Mouse (Mus musculus) adrenal gland, adult 2 months (tissue): ENCODE measurements around the gene Myh3. TPM values are rescaled to one million over a fixed set of nuclear protein-coding genes. Genes with fewer than 3 reads are reported as not detected.

ENCODE experiments used
- DNase-seq: peaks from one replicate; pipeline ENCODE4 v3.0.0; 2021
- microRNA-seq, 2 experiments: library from miRNA; unstranded; fragments of <30 nt; microRNA quantifications; one replicate each; pipeline ENCODE4 v1.2.0; 2021
- polyA plus RNA-seq: library from polyadenylated mRNA; depleted of rRNA; stranded (reverse); fragments of >200 nt; gene quantifications from 2 replicates; pipeline ENCODE4 v1.2.3, GENCODE M21; 2012; rRNA removed
- total RNA-seq, 2 experiments: library from RNA; stranded (reverse); gene quantifications; 2 replicates each; pipeline ENCODE4 v1.2.3; 2021

Gene Myh3
- total and polyA plus RNA-seq, 3 experiments: 0.06 to 0.14 TPM; not detected in 1

DNA sequence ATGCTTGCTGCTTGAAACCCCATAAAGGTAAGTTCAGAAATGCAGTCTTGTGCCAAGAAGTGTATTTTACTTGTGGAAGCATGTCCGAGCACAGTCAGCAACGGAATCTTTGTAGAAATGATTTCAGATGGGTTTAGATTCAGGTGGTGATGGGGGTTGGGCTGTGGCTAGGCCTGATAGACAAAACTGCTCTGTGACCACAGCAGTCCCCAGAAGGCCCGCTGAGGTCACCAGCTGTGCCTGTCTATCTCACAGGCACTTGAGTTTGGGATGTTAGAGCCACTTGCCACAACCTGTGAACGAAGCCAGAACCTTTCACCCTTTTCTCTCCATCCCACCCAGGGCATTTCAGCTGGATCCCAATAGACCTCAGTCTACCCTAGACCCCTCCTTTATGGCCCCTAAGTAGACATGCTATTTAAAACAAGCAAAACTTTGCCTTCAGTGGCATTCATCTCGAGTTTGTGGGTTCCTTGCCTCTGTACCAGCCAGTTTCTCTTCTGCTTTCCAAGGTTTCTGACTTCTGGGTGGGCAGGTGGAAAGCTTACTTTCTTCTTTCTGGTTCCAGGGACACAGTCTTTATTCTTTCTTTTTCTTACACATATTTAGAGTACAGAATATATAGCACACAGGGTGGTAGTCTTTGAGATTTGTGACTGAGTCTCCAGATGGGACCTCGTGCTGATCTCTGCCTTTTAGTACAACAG is 66.6 kb downstream of the Myh3 start:
- no peak for DNase-seq

DNA sequence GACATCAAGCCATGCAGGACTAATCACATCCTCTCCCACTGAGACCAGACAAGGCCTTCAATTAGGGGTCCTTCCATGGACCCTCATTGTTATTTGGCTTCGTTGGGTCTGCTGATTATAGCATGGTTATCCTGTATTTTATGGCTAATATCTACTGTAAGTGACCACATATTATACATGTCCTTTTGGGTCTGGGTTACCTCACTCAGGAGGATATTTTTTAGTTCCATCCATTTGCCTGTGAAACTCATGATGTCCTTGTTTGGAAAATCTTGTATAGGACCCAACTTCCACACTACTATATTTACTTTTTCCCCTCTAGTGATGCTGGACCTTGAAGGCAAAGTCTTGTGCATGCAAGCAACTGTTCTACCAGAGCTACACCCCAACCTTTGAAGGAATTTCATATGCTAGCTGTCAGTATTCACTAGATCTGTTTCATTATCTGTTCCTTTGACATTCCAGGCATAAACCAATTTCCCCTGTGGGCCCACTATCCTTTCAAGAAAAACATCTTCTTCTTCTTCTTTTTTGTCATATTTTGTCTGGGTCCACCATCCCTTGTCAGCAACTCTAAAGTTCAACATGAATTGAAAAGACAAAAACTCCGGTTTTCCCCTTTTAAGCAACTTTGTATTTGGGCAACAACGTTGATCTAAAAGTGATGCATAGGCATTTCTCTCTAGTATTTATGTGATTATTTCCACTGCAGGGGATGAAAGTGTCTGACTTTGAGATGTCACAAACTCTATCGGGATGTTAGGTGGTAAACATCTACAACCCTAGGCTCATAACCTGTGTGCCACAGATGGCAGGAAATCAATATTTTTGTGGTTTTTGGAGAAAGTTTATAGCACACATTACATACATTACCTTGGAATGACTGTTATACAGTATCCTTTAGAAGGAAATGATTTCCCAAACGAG is 67.6 kb downstream of the Myh3 start:
- no peak for DNase-seq

DNA sequence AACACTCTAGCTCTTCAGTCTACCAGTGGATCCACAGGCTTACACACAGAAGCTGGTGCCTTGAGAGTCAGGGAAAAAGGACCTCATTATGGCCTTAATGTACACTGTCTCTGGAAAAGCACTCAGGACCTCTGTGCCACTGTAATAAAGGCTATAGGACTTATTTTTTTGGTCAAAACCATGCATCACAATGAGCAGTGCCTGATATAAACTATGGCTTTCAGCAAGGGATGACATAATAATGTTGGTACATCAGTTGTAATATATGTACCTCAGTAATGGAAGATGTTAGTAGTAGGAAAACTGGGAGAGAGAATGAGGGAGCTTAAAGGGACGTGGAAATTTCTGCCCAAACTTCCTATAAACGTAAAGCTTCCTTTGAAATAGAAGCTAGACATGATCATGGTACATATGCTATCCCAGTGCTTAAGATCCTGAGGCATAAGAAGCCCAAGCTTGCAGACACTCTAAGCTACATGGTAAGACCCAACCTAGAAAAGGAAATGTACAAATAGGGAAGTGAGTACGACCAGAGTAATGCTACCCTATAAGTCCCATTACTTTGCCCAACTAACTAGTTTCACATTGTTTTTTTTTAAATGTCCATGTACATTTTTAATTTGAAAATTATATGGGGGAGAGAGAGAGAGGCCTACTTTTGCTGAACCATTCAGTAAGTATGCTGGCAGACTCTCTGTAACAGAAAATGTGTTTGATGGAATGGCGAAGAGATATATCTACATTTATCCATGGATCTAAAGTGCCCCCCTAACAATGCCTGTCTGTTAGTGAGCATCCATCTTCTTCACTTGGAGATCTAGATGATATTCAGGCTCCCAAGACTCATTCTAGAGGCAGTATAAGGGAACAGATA is 68.5 kb downstream of the Myh3 start:
- no peak for DNase-seq

DNA sequence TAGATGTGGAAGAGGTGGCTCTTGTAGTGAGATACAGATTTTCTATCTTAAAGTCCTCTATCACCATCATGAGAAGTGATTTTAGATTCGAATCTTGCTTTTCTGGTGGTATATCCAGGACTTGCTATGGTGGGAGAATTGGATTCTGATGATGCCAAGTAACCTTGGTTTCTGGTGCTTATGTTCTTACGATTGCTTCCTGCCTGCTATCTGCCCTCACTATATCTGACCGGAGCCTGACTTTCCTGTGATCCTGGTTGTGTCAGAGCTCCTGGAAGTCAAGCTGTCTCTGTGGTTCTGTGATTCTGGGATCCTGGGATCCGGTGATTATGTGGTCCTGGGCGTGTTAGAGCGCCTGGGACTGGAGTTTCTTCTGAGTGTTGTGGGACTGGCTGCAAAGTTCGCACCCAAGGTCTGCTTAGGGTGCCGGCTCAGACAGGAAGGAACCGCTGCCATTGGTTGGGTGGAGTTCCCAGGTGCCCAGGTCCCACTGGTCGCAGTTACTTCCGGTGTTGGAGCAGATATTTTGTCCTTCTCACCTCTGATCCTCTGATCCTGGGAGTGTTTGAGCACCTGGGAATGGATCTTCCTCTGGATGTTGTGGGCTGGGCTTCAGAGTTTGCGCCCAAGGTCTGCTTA is 69.3 kb downstream of the Myh3 start:
- no peak for DNase-seq

DNA sequence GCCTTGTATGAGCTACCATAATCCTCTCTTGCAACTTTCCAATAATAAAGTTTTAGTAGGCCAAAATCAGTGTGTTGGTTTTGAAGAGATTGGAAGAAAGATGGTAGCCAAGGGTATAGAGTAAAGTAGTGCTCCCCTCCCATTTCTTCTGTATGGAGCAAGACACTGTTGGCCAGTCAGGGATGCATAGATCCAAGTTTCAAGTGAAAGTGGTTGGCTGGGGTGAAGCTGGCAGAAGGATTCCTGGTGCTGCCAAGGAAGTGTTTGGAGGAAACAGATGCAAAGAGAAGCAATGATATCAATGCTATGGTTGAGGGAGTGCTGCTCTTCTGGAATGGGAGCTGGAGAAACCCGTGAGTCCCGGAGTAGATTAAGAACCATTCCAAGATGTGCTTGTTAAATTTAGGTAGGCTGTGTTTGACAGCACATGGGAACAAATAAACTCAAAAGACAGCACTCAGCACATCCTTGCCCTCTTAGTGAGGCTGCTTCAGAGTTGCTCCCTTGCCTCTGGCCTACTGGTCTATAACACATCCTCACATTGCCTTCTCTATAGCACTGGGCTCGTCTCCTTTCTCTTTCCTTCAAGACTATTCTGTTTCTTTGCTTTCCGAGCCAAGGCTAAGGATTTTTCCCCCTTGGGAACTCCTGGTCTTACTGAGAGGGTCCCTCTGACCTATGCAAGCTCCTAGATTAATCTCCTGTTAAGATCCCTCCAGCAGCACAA is 70.3 kb downstream of the Myh3 start:
- no peak for DNase-seq

DNA sequence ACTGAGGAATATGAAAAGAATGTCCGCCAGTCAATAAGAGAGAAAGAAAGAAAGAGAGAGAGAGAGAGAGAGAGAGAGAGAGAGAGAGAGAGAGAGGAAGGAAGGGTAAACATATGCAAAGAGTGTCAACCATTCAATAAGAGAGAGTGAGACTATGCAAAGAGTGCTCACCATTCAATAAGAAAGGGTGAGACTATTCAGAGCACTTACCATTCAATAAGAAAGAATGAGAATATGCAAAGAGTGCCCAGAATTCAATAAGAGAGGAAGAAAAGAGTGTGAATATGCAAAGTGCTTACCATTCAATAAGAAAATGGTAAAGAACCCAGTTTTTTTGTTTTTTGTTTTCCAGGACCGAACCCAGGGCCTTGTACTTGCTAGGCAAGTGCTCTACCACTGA is 72.1 kb downstream of the Myh3 start:
- no peak for DNase-seq

DNA sequence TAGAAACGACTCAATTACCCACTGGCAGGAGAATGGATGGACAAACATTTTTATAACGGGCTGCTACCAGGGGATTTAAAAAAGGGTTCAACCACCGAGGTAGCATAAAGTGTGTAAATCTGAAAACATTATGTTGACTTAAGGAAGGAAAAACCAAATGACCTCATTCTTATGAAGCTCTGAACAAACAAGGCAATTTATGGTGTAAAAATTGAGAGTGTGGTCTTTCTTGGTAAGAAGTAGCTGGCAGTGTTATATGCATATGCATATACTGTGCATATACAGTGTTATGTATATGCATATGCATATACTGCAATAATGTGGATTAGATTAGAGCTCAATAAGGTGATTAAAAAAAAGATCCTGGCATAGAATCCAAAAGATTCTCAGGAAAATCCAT is 73.1 kb downstream of the Myh3 start:
- DNase-seq: no peak

Small RNAs within 50 kb of the gene (microRNA-seq; reads per million reads assigned to microRNA genes)
- gene Mir6923: 0 reads per million in 2 experiments

Other genes starting within 250 kb of the Myh3 start
- gene Pirt, start 166.3 kb upstream of the Myh3 start, total RNA-seq: 10 to 100 TPM in 1 of 2 experiments, 1 to 10 TPM in 1; 7.8 to 15.3 TPM
- gene Pirt, start 166.3 kb upstream of the Myh3 start, polyA plus RNA-seq: 1.9 and 2.7 TPM in 2 replicates
- gene Tmem238l, start 121.7 kb upstream of the Myh3 start, total RNA-seq: not detected
- gene Tmem238l, start 121.7 kb upstream of the Myh3 start, polyA plus RNA-seq: not detected in 2 replicates
- 1 to 10 TPM; 6.8 to 8.6 TPM for gene Tmem220, start 53.1 kb upstream of the Myh3 start, total RNA-seq
- gene Tmem220, start 53.1 kb upstream of the Myh3 start, polyA plus RNA-seq: 2.6 TPM in 2 replicates
- 10 to 100 TPM; 23.1 to 26.1 TPM for gene Adprm, start 25.7 kb upstream of the Myh3 start, total RNA-seq
- gene Adprm, start 25.7 kb upstream of the Myh3 start, polyA plus RNA-seq: 3.8 and 4.1 TPM in 2 replicates
- 10 to 100 TPM; 19.5 to 22.7 TPM for gene Sco1, start 25.6 kb upstream of the Myh3 start, total RNA-seq
- 10.5 and 12.0 TPM in 2 replicates for gene Sco1, start 25.6 kb upstream of the Myh3 start, polyA plus RNA-seq
- not detected for gene Myh2, start 92.7 kb downstream of the Myh3 start, total RNA-seq
- gene Myh2, start 92.7 kb downstream of the Myh3 start, polyA plus RNA-seq: 0.03 TPM in 1 of 2 replicates, not detected in the other
- gene Myh1, start 121.8 kb downstream of the Myh3 start, total RNA-seq: under 1 TPM in 1 of 2 experiments, not detected in 1; 0.07 TPM
- gene Myh1, start 121.8 kb downstream of the Myh3 start, polyA plus RNA-seq: not detected in 2 replicates
- not detected for gene Myh4, start 159.7 kb downstream of the Myh3 start, total RNA-seq
- not detected in 2 replicates for gene Myh4, start 159.7 kb downstream of the Myh3 start, polyA plus RNA-seq
- gene Myh8, start 198.8 kb downstream of the Myh3 start, total RNA-seq: not detected
- gene Myh8, start 198.8 kb downstream of the Myh3 start, polyA plus RNA-seq: not detected in 2 replicates
- not detected for gene Myh13, start 243.4 kb downstream of the Myh3 start, total RNA-seq
- not detected in 2 replicates for gene Myh13, start 243.4 kb downstream of the Myh3 start, polyA plus RNA-seq